Mouse (Mus musculus) kidney, adult 2 months (tissue): Measurements from ENCODE around the gene Unc5b.

Source experiments
- CTCF ChIP-seq: fragments of 200-500 bp; conservative IDR thresholded peaks from 2 replicates; pipeline ENCODE4 v1.5.1; 2011; ENCODE audit warnings: low read depth, mild to moderate bottlenecking, control low read depth, low read length, moderate library complexity, mixed read lengths; ENCODE audit not compliant: insufficient read depth, insufficient read length
- POLR2A ChIP-seq: fragments of 200-500 bp; IDR thresholded peaks from one replicate; pipeline ENCODE4 v1.6.1; 2011; ENCODE audit warnings: low read depth, low read length, control low read depth

- peak; percentile 95 for TF ChIP-seq CTCF
- no peak for TF ChIP-seq POLR2A
Measured at GRCm38 (mm10) chr10:60834949-60835348, 3.6 kb upstream of the Unc5b start.
